Comparison of ENCODE assay signal across 35 mouse cellular contexts in genomic region chr11:115916579-115916978, GRCm38 (mm10). TPM values are rescaled to one million over a fixed set of nuclear protein-coding genes. Genes with fewer than 3 reads are reported as not detected.
"Had no signal": no experiment of that assay in that cellular context is flagged by ENCODE, and none has a peak within 500 bp of the region (broad histone marks: within the 10 kb centered on the region; RNA-seq: fewer than 3 reads in every experiment).

No protein-coding gene starts in this region.

- ATAC-seq: hindbrain, embryonic 16.5 days; inflammation-experienced regulatory T-cells, adult 6 months; intestine, embryonic 15.5 days; intestine, postnatal 0 days had no signal

- H3K9me3 ChIP-seq: heart, embryonic 10.5 days; heart, embryonic 12.5 days; hindbrain, embryonic 10.5 days; hindbrain, embryonic 12.5 days; intestine, embryonic 15.5 days; limb, embryonic 13.5 days; limb, embryonic 15.5 days; liver, embryonic 15.5 days had no signal

- H3K4me3 ChIP-seq: gastrocnemius, adult 2 months; heart, embryonic 10.5 days; heart, embryonic 12.5 days; hindbrain, embryonic 10.5 days; hindbrain, embryonic 12.5 days; intestine, embryonic 15.5 days; layer of hippocampus, adult 2 months; limb, embryonic 13.5 days; limb, embryonic 15.5 days; liver, embryonic 15.5 days had no signal

- H3K4me2 ChIP-seq: heart, embryonic 12.5 days; hindbrain, embryonic 12.5 days; hindbrain, embryonic 14.5 days; intestine, embryonic 15.5 days; limb, embryonic 13.5 days; limb, embryonic 15.5 days; liver, embryonic 15.5 days had no signal

- H3K27ac ChIP-seq: gastrocnemius, adult 2 months; heart, embryonic 10.5 days; hindbrain, embryonic 10.5 days; hindbrain, embryonic 12.5 days; hindbrain, embryonic 14.5 days; intestine, embryonic 15.5 days; layer of hippocampus, adult 2 months; limb, embryonic 13.5 days; limb, embryonic 15.5 days; liver, embryonic 15.5 days had no signal

- DNase-seq: gastrocnemius, adult 2 months; gastrocnemius, postnatal 10 days; gastrocnemius, postnatal 25 days; heart, adult 18-20 months; heart, postnatal 10 days; heart, postnatal 4 days; kidney, adult 18-20 months; kidney, adult 8-10 months; kidney, postnatal 10 days; kidney, postnatal 25 days; kidney, postnatal 4 days; layer of hippocampus, adult 9-11 months; layer of hippocampus, postnatal 36 days; left cerebral cortex, postnatal 4 days had no signal

- H3K27me3 ChIP-seq: heart, embryonic 12.5 days; hindbrain, embryonic 12.5 days; intestine, embryonic 15.5 days; limb, embryonic 13.5 days; limb, embryonic 15.5 days; liver, embryonic 15.5 days had no signal

- H3K4me1 ChIP-seq: heart, embryonic 12.5 days; hindbrain, embryonic 10.5 days; hindbrain, embryonic 12.5 days; limb, embryonic 13.5 days; limb, embryonic 15.5 days had no signal

- H3K9ac ChIP-seq: heart, embryonic 12.5 days; hindbrain, embryonic 12.5 days; hindbrain, embryonic 14.5 days; intestine, embryonic 15.5 days; limb, embryonic 13.5 days; limb, embryonic 15.5 days; liver, embryonic 15.5 days had no signal

RNA-seq across cellular contexts. Expression of gene Smim6, which starts 4.8 kb away (rescaled TPM):
- total RNA-seq: gastrocnemius, adult 2 months; gastrocnemius, postnatal 10 days; gastrocnemius, postnatal 25 days; heart, adult 18-20 months; heart, adult 8-10 months; layer of hippocampus, adult 2 months; layer of hippocampus, postnatal 14 days; layer of hippocampus, postnatal 36 days; left cerebral cortex, adult 18-20 months; left cerebral cortex, adult 8-10 months; left cerebral cortex, postnatal 10 days; left cerebral cortex, postnatal 25 days; left cerebral cortex, postnatal 4 days had no signal
- polyA plus RNA-seq: hindbrain, embryonic 14.5 days had no signal

RNA-seq across cellular contexts. Expression of gene Smim5, which starts 16.8 kb away (rescaled TPM):
- total RNA-seq: left cerebral cortex, postnatal 4 days; liver, adult 2 months had no signal

RNA-seq across cellular contexts. Expression of gene Itgb4, which starts 57.9 kb away (rescaled TPM):
- total RNA-seq: granulocyte monocyte progenitor cell, adult 5-6 weeks had no signal
- polyA plus RNA-seq: inflammation-experienced regulatory T-cells, adult 6 months had no signal
